Mouse (Mus musculus): ENCODE data around the gene Prdm11. TPM values are rescaled to one million over a fixed set of nuclear protein-coding genes. Genes with fewer than 3 reads are reported as not detected.

The Prdm11 gene
- polyA plus RNA-seq, 1 experiment from 2014 or later = 4.6 TPM

Other genes starting within 250 kb of the Prdm11 start
- gene Syt13, start 131.1 kb downstream of the Prdm11 start, polyA plus RNA-seq (2014; fragmentation: Nextera tagmentation; extraction: Ambion mirVana) = 8.7 and 11.6 TPM in 2 replicates
- 33.6 and 37.5 TPM in 2 replicates for gene Trp53i11, start 141.4 kb upstream of the Prdm11 start, polyA plus RNA-seq (2014; fragmentation: Nextera tagmentation; extraction: Ambion mirVana)